ENCODE assay signal across 11 mouse cellular contexts in the genomic region with DNA sequence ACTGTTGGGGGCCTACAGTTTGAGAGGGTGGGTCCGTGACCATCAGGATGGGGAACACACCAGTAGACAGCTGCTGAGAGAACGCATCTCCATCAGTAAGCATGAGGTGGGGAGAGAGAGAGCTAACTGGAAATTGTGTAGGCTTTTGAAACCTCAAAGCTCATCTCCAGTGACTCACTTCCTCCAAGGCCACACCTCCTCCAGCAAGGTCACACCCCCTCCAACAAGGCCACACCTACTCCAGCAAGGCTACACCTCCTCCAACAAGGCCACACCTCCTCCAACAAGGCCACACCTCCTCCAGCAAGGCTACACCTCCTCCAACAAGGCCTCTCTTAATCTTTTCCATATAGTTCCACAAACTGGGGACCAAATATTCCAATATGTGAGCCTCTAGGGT. TPM values are rescaled to one million over a fixed set of nuclear protein-coding genes. Genes with fewer than 3 reads are reported as not detected.
DNase-seq lines count a peak whose midpoint lies in the region; ATAC-seq and TF ChIP-seq lines count a peak whose summit lies in the region.
"Had no signal": no experiment of that assay in that cellular context is flagged by ENCODE, and none has a peak within 500 bp of the region (broad histone marks: within the 10 kb centered on the region; RNA-seq: fewer than 3 reads in every experiment).

No protein-coding gene starts in this region.

- H3K9me3 ChIP-seq in liver, embryonic 12.5 days (replicated peaks), result no peaks in the 10 kb centered on the region
- H3K9me3 ChIP-seq in hindbrain, embryonic 10.5 days, result peaks cover 4% of the 10 kb centered on the region; the same call in 1 of the 2 replicates
- H3K9me3 ChIP-seq: heart, embryonic 12.5 days; kidney, embryonic 15.5 days; limb, embryonic 15.5 days; neural tube, embryonic 13.5 days had no signal

- WGBS in liver, embryonic 12.5 days (ENCODE audit: insufficient replicate concordance), result 50% methylated on average over 2 of the region's 2 CpGs
- 93% methylated on average over 2 of the region's 2 CpGs for WGBS in hindbrain, embryonic 10.5 days

- peaks cover 56% of the 10 kb centered on the region for H3K4me1 ChIP-seq in liver, embryonic 12.5 days
- H3K4me1 ChIP-seq in hindbrain, embryonic 10.5 days (replicated peaks), result 0 out of 2 replicates have a peak, but pooled peaks cover 2% of the 10 kb centered on the region
- H3K4me1 ChIP-seq: kidney, embryonic 15.5 days; limb, embryonic 15.5 days; neural tube, embryonic 13.5 days had no signal

- H3K27ac ChIP-seq in liver, embryonic 12.5 days, result peak overlapping the region; percentile 50; the same call in 1 of the 2 replicates
- H3K27ac ChIP-seq in hindbrain, embryonic 10.5 days, result no peak overlapping the region
- no peak overlapping the region for H3K27ac ChIP-seq in gastrocnemius, adult 2 months
- H3K27ac ChIP-seq: kidney, embryonic 15.5 days; limb, embryonic 15.5 days; neural tube, embryonic 13.5 days had no signal

- no peak overlapping the region for H3K9ac ChIP-seq in liver, embryonic 12.5 days
- H3K9ac ChIP-seq: heart, embryonic 12.5 days; kidney, embryonic 15.5 days; limb, embryonic 15.5 days; neural tube, embryonic 13.5 days had no signal

- ATAC-seq in liver, embryonic 12.5 days, result peak; percentile 57

- no peak overlapping the region for H3K4me3 ChIP-seq in liver, embryonic 12.5 days
- H3K4me3 ChIP-seq in hindbrain, embryonic 10.5 days, result no peak overlapping the region
- H3K4me3 ChIP-seq in gastrocnemius, adult 2 months, result no peak overlapping the region
- H3K4me3 ChIP-seq: heart, embryonic 12.5 days; kidney, embryonic 15.5 days; limb, embryonic 15.5 days; neural tube, embryonic 13.5 days had no signal

- DNase-seq in thymus, postnatal 0 days (ENCODE audit: low spot score), result peak; percentile 73
- no peak for DNase-seq in thymus, adult 18-20 months
- peak; percentile 80 for DNase-seq in adrenal gland, adult 2 months
- DNase-seq in hindbrain, embryonic 10.5 days (ENCODE audit: low spot score), result no peak
- DNase-seq in left cerebral cortex, postnatal 25 days (ENCODE audit: low spot score in 2 of 2), result no peak
- DNase-seq in gastrocnemius, adult 2 months, result no peak

- H3K27me3 ChIP-seq in liver, embryonic 12.5 days (replicated peaks), result no peaks in the 10 kb centered on the region
- H3K27me3 ChIP-seq in hindbrain, embryonic 10.5 days (ENCODE audit: insufficient read depth, poor library complexity, severe bottlenecking), result no peaks in the 10 kb centered on the region
- H3K27me3 ChIP-seq: heart, embryonic 12.5 days; kidney, embryonic 15.5 days; limb, embryonic 15.5 days; neural tube, embryonic 13.5 days had no signal

- peaks cover 95% of the 10 kb centered on the region for H3K36me3 ChIP-seq in liver, embryonic 12.5 days
- H3K36me3 ChIP-seq in hindbrain, embryonic 10.5 days, result peaks cover 98% of the 10 kb centered on the region

- intact Hi-C loops in left cerebral cortex, postnatal 25 days (cut with DNase I), result no loop called here
- intact Hi-C loops in gastrocnemius, adult 2 months (cut with DNase I), result no loop called here

- H3K4me2 ChIP-seq in liver, embryonic 12.5 days, result no peak overlapping the region
- H3K4me2 ChIP-seq: heart, embryonic 12.5 days; kidney, embryonic 15.5 days; limb, embryonic 15.5 days; neural tube, embryonic 13.5 days had no signal

- TF ChIP-seq CTCF in gastrocnemius, adult 2 months (IDR thresholded peaks at IDR 0.05), result no peak

RNA-seq across cellular contexts. Expression of a gene that starts 13.9 kb away (rescaled TPM):
- 24.0 and 24.7 TPM in 2 replicates for polyA plus RNA-seq in thymus, postnatal 0 days (2015; fragmentation: Nextera tagmentation; extraction: Ambion mirVana)
- total RNA-seq in adrenal gland, adult 2 months (2021), result 10 to 100 TPM; 24.9 to 27.0 TPM
- polyA plus RNA-seq in adrenal gland, adult 2 months (2012; rRNA removed), result 13.0 and 14.4 TPM in 2 replicates
- 24.4 and 30.2 TPM in 2 replicates for polyA plus RNA-seq in liver, embryonic 12.5 days (2016; fragmentation: Nextera tagmentation; extraction: Ambion mirVana)
- 27.6 and 31.9 TPM in 2 replicates for polyA plus RNA-seq in hindbrain, embryonic 10.5 days (2016; fragmentation: Nextera tagmentation; extraction: Ambion mirVana)
- total RNA-seq in left cerebral cortex, postnatal 25 days (2021), result 10 to 100 TPM; 20.1 to 24.7 TPM
- total RNA-seq in gastrocnemius, adult 2 months (2021), result 10 to 100 TPM; 18.8 to 20.5 TPM

Comparison
In these comparisons a context has a peak if more than half of its experiments do, and no peak if none do; other contexts are left out.
1. DNase-seq: peak in thymus, postnatal 0 days (single experiment) and adrenal gland, adult 2 months (single experiment); none in thymus, adult 18-20 months (0 of 2), hindbrain, embryonic 10.5 days (single experiment), left cerebral cortex, postnatal 25 days (0 of 2) and gastrocnemius, adult 2 months (single experiment).